In the genomic region with DNA sequence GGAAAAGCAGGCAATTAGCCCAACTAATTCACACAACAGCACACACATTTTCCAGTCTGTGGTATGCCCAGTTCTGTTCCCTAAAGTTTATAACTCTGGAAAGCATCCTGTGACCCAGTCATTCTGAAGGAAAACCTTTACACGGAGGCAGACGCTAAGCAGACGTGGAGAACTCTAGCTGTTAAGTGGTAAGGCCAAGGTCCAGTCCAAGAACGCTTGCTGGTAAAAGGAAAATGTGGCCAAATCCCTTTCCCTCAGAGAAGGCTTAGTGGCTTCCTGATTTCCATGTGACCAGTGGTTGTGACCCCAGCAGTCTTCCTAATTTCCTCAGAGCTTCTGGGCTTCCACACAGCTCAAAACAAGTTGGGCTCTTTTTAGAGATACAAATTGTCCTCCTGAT, we compare ENCODE assay signal across 14 mouse cellular contexts. TPM values are rescaled to one million over a fixed set of nuclear protein-coding genes. Genes with fewer than 3 reads are reported as not detected.
DNase-seq lines count a peak whose midpoint lies in the region; ATAC-seq lines count a peak whose summit lies in the region.
"Had no signal": no experiment of that assay in that cellular context is flagged by ENCODE, and none has a peak within 500 bp of the region (broad histone marks: within the 10 kb centered on the region; RNA-seq: fewer than 3 reads in every experiment).

No protein-coding gene starts in this region.

- no peaks in the 10 kb centered on the region for H3K9me3 ChIP-seq in heart, embryonic 16.5 days (replicated peaks; ENCODE audit: control insufficient read depth, low read length)
- H3K9me3 ChIP-seq in forebrain, embryonic 10.5 days, result no peaks in the 10 kb centered on the region
- H3K9me3 ChIP-seq in kidney, embryonic 14.5 days (ENCODE audit: control insufficient read depth, low read length), result no peaks in the 10 kb centered on the region
- H3K9me3 ChIP-seq: stomach, embryonic 15.5 days had no signal

- H3K27me3 ChIP-seq in heart, embryonic 16.5 days (ENCODE audit: control insufficient read depth, insufficient read depth, low read length), result no peaks in the 10 kb centered on the region
- no peaks in the 10 kb centered on the region for H3K27me3 ChIP-seq in forebrain, embryonic 10.5 days (ENCODE audit: poor library complexity, severe bottlenecking)
- H3K27me3 ChIP-seq in kidney, embryonic 14.5 days (ENCODE audit: control insufficient read depth, insufficient read depth, low read length), result no peaks in the 10 kb centered on the region
- H3K27me3 ChIP-seq: stomach, embryonic 15.5 days had no signal

- WGBS in heart, embryonic 16.5 days, result 54% methylated on average over 4 of the region's 4 CpGs
- WGBS in forebrain, embryonic 10.5 days, result 64% methylated on average over 4 of the region's 4 CpGs
- 42% methylated on average over 4 of the region's 4 CpGs for WGBS in kidney, embryonic 14.5 days

- peak overlapping the region; percentile 69 for H3K27ac ChIP-seq in heart, embryonic 16.5 days (ENCODE audit: low read length)
- H3K27ac ChIP-seq in forebrain, embryonic 10.5 days, result peak overlapping the region; percentile 84
- peak overlapping the region; percentile 33; the same call in 1 of the 2 replicates for H3K27ac ChIP-seq in kidney, embryonic 14.5 days (ENCODE audit: low read depth, low read length)
- H3K27ac ChIP-seq: stomach, embryonic 15.5 days had no signal

- no peak for ATAC-seq in heart, embryonic 16.5 days (replicated peaks; ENCODE audit: extremely low read depth, insufficient read depth, low FRiP score)
- no peak for ATAC-seq in kidney, embryonic 14.5 days (ENCODE audit: low FRiP score, low TSS enrichment)
- ATAC-seq: CD4-positive, CD25-positive, alpha-beta regulatory T cell, adult 4 months; lung, postnatal 0 days had no signal

- no peak overlapping the region for H3K4me3 ChIP-seq in heart, embryonic 16.5 days (ENCODE audit: low read length)
- H3K4me3 ChIP-seq in forebrain, embryonic 10.5 days, result no peak overlapping the region
- no peak overlapping the region for H3K4me3 ChIP-seq in kidney, embryonic 14.5 days (ENCODE audit: low read length)
- H3K4me3 ChIP-seq: stomach, embryonic 15.5 days had no signal

- no peak for DNase-seq in heart, adult 11 months
- DNase-seq in Muller cell, postnatal 12 days (ENCODE audit: inconsistent ontology term), result peak; percentile 48
- DNase-seq in forebrain, embryonic 10.5 days (ENCODE audit: extremely low spot score, low spot score), result no peak
- DNase-seq in thymus, postnatal 36 days, result no peak
- no peak for DNase-seq in adrenal gland, postnatal 25 days
- DNase-seq: adrenal gland, adult 8-10 months; right cerebral cortex, postnatal 4 days had no signal

- no peak overlapping the region for H3K9ac ChIP-seq in heart, embryonic 16.5 days (ENCODE audit: low read length)
- no peak overlapping the region for H3K9ac ChIP-seq in kidney, embryonic 14.5 days (ENCODE audit: low read depth, low read length)
- H3K9ac ChIP-seq: stomach, embryonic 15.5 days had no signal

- peaks cover 22% of the 10 kb centered on the region for H3K4me1 ChIP-seq in heart, embryonic 16.5 days (ENCODE audit: control insufficient read depth, insufficient read depth, low read length)
- peaks cover 55% of the 10 kb centered on the region for H3K4me1 ChIP-seq in forebrain, embryonic 10.5 days
- H3K4me1 ChIP-seq in kidney, embryonic 14.5 days (ENCODE audit: control insufficient read depth, insufficient read depth, low read length), result peaks cover 10% of the 10 kb centered on the region; the same call in 1 of the 2 replicates
- H3K4me1 ChIP-seq: stomach, embryonic 15.5 days had no signal

- H3K36me3 ChIP-seq in heart, embryonic 16.5 days (ENCODE audit: control insufficient read depth, insufficient read depth), result no peaks in the 10 kb centered on the region
- H3K36me3 ChIP-seq in forebrain, embryonic 10.5 days (replicated peaks), result no peaks in the 10 kb centered on the region
- H3K36me3 ChIP-seq in kidney, embryonic 14.5 days (ENCODE audit: control insufficient read depth, insufficient read depth, low read length), result no peaks in the 10 kb centered on the region
- H3K36me3 ChIP-seq: stomach, embryonic 15.5 days had no signal

- H3K4me2 ChIP-seq in heart, embryonic 16.5 days (ENCODE audit: low read depth, low read length), result no peak overlapping the region
- no peak overlapping the region for H3K4me2 ChIP-seq in kidney, embryonic 14.5 days (replicated peaks; ENCODE audit: low read depth, low read length)
- H3K4me2 ChIP-seq: stomach, embryonic 15.5 days had no signal

RNA-seq across cellular contexts. Expression of a gene that starts 11.3 kb away (rescaled TPM):
- polyA plus RNA-seq in heart, embryonic 16.5 days (2015; fragmentation: Nextera tagmentation; extraction: Ambion mirVana), result 4.6 and 5.7 TPM in 2 replicates
- polyA plus RNA-seq in forebrain, embryonic 10.5 days (2016; fragmentation: Nextera tagmentation; extraction: Ambion mirVana), result 2.4 and 3.7 TPM in 2 replicates
- 1.7 and 2.9 TPM in 2 replicates for polyA plus RNA-seq in kidney, embryonic 14.5 days (2014; fragmentation: Nextera tagmentation; extraction: Ambion mirVana)
- total RNA-seq in adrenal gland, postnatal 25 days (2021), result 2.1 and 2.7 TPM in 2 replicates
- total RNA-seq: liver, adult 2 months had no signal
- polyA plus RNA-seq: CD4-positive, CD25-positive, alpha-beta regulatory T cell, adult 4 months had no signal

RNA-seq across cellular contexts. Expression of a gene that starts 47.2 kb away (rescaled TPM):
- polyA plus RNA-seq in heart, embryonic 16.5 days (2015; fragmentation: Nextera tagmentation; extraction: Ambion mirVana), result 0.08 TPM in 1 of 2 replicates, not detected in the other
- not detected in 2 replicates for polyA plus RNA-seq in forebrain, embryonic 10.5 days (2016; fragmentation: Nextera tagmentation; extraction: Ambion mirVana)
- 0.16 TPM in 1 of 2 replicates, not detected in the other for polyA plus RNA-seq in kidney, embryonic 14.5 days (2014; fragmentation: Nextera tagmentation; extraction: Ambion mirVana)
- total RNA-seq in adrenal gland, postnatal 25 days (2021), result 7.6 and 8.3 TPM in 2 replicates
- total RNA-seq: liver, adult 2 months had no signal
- polyA plus RNA-seq: CD4-positive, CD25-positive, alpha-beta regulatory T cell, adult 4 months; stomach, embryonic 15.5 days had no signal

RNA-seq across cellular contexts. Expression of a gene that starts 48.3 kb away (rescaled TPM):
- polyA plus RNA-seq in heart, embryonic 16.5 days (2015; fragmentation: Nextera tagmentation; extraction: Ambion mirVana), result 0.11 TPM in 1 of 2 replicates, not detected in the other
- 0.46 and 0.54 TPM in 2 replicates for polyA plus RNA-seq in forebrain, embryonic 10.5 days (2016; fragmentation: Nextera tagmentation; extraction: Ambion mirVana)
- not detected in 2 replicates for polyA plus RNA-seq in kidney, embryonic 14.5 days (2014; fragmentation: Nextera tagmentation; extraction: Ambion mirVana)
- not detected in 2 replicates for total RNA-seq in adrenal gland, postnatal 25 days (2021)
- total RNA-seq: adrenal gland, adult 8-10 months; liver, adult 2 months had no signal
- polyA plus RNA-seq: CD4-positive, CD25-positive, alpha-beta regulatory T cell, adult 4 months; large intestine, adult 2 months; liver, adult 2 months; lung, postnatal 0 days; stomach, embryonic 15.5 days had no signal

Comparison
In these comparisons a context has a peak if more than half of its experiments do, and no peak if none do; other contexts are left out.
1. H3K27ac ChIP-seq: peak in every context shown above with its lines; median percentile 84 in forebrain, embryonic 10.5 days; 69 in heart, embryonic 16.5 days; 33 in kidney, embryonic 14.5 days.